Mouse (Mus musculus): ENCODE data around the gene Homer3.
A peak's percentile ranks its signal among the peaks of the same experiment; 100 is the strongest.

Gene Homer3

DNA sequence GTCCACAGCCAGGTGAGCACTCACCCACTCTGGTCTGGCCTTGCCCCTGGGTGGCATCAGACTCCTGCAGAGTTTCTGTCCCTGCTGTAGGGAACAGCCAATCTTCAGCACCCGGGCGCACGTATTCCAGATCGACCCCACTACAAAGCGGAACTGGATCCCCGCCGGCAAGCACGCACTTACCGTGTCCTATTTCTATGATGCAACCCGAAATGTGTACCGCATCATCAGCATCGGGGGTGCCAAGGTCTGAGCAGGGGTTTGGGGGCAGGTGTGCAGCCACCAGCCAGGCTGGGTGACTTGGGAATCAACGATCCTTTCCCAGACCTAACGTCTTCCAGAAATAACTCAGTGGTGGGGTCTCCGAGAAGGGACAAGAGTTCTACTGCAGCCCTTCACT, 2.7 kb downstream of the Homer3 start:
- no peak for DNase-seq

DNA sequence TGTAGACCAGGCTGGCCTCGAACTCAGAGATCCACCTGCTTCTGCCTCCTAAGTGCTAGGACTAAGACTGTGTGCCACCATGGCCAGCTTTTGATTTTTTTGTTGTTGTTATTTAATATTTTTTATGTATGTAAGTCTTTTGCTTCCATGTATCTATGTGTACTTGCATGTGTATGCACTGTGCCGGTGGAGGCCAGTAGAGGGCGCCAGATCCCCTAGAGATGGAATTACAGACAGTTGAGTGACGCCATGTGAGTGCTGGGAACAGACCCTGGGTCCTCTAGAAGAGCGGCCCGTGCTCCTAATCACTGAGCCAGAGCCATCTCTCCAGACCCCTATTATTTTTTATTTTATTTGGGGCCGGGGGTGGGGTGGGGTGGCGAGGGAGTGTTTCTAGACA, 4.1 kb downstream of the Homer3 start:
- DNase-seq = no peak

DNA sequence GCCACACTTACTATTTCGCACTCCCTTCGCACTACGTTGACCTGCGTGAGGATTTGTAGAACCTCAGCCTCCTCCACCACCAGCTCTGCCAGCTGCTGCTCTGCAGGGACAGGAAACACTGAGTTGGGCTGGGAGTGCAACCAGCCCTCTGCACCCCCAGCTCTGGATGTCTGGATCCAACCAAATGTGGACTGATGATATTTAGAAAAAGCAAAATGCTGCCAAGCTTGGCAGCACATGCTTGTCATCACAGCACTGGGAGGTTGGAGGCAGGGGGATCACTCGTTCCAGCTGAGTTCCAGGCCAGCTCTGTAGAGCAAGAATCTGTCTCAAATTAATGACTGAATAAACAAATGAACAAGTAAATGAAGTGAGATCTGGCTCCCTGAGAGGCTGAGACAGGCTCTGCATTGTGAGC, 11.4 kb downstream of the Homer3 start:
- no peak for DNase-seq

GRCm38 (mm10) chr8:70300881-70301280, 18.3 kb downstream of the Homer3 start:
- no peak for DNase-seq

GRCm38 (mm10) chr8:70302358-70302890, 19.8 kb downstream of the Homer3 start, which contains the start of the genes Ddx49 and Cope:
TSS of gene Ddx49 (minus strand) at chr8:70302489.
TSS of gene Cope (plus strand) at chr8:70302518.
- peak; percentile 95 for DNase-seq

GRCm38 (mm10) chr8:70302901-70303300, 20.3 kb downstream of the Homer3 start:
- DNase-seq = no peak

DNA sequence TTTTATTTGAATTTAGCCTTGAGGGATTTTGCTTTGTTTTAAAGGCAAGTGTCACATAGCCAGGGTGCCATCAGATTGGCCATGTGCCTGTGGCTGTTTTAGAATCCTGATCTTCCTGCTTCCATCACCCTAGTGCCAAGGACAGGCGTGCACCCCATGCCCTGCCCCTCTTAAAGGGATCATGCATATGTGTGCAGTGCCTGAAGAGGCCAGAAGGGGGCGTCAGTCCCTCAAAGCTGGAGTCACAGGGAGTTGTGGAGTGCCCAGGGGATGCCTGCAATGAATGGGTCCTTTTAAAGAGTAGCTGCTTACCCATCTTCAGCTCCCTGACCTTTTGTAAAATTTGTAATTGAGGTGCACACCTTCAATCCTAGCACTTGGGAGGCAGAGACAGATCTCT, 26.7 kb downstream of the Homer3 start:
- DNase-seq = no peak

- no peak for DNase-seq
These were observed 30.8 kb downstream of the Homer3 start for GRCm38 (mm10) chr8:70313399-70313798.

- DNase-seq = peak; percentile 87
These were observed 33.2 kb downstream of the Homer3 start, which contains the start of gene Cers1 for GRCm38 (mm10) chr8:70315624-70316510. TSS of gene Cers1 (plus strand) at chr8:70315775.

DNA sequence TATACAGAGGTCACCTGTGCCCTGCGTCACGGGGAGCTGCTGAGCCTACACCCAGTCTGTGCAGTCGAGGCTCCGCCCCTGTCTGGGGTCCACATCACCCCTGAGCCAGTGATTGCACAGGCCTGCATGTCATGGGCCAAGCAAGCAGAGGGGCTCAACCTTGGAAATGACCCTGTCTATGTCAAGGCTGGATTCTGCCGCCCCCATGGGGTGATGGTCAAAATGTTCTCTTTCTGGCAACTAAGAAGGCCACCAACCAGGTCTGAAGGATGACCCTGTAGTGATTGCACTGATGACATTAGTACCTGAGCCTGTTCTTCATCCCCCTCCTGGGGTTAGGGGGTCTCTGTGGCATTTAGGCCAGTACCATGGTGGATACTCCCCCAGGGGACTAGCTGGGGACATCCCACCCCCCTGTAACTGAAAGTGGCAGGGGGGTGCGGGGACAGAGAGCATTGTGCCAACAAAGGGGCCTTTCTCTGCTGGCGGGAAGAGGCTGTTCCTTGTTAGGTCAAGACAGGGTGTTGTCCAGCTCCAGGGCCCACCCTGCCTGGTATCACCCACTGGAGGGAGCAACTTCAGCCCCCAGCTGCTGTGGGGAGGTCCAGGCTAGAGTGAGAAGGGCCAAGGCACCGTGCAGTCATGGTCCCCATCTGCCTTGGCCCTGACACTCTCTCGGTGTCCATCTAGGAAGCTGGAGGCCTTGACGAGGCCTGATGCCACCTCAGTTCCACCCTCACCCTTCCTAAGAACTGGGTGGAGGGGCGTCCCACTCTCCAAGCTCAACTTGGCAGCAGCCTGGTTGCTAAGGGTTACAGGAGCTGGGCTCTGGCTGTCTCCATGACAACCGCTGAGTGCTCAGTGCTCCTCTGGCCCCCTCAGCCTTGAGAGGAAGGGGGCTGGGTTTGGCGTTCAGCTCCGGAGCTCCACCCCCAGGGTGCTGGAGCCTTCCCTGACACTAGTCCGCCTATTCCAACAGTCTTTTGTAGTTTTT, 34.2 kb downstream of the Homer3 start:
- DNase-seq = peak; percentile 94

GRCm38 (mm10) chr8:70317872-70318271, 35.2 kb downstream of the Homer3 start:
- DNase-seq = no peak

- DNase-seq = no peak
These were observed 41.1 kb downstream of the Homer3 start for GRCm38 (mm10) chr8:70323716-70324115.

- DNase-seq = no peak
These were observed 44.9 kb downstream of the Homer3 start for GRCm38 (mm10) chr8:70327512-70327911.

GRCm38 (mm10) chr8:70329124-70329834, 46.7 kb downstream of the Homer3 start, which contains the start of gene Gdf1:
TSS of gene Gdf1 (plus strand) at chr8:70329817.
- no peak for DNase-seq

GRCm38 (mm10) chr8:70329835-70330740, 47.5 kb downstream of the Homer3 start:
- no peak for DNase-seq

DNA sequence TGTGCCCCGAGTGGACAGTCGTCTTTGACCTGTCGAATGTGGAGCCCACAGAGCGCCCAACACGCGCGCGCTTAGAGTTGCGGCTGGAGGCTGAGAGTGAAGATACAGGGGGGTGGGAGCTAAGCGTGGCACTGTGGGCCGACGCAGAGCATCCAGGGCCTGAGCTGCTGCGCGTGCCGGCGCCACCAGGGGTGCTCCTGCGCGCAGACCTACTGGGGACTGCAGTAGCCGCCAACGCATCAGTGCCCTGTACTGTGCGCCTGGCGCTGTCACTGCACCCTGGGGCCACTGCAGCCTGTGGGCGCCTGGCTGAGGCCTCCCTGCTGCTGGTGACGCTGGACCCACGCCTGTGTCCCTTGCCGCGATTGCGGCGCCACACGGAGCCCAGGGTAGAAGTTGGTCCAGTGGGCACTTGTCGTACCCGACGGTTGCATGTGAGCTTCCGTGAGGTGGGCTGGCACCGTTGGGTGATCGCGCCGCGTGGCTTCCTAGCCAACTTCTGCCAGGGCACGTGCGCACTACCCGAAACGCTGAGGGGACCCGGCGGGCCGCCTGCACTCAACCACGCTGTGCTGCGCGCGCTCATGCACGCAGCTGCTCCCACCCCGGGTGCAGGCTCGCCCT, 48.2 kb downstream of the Homer3 start:
- peak; percentile 82 for DNase-seq

- DNase-seq = no peak
These were observed 48.9 kb downstream of the Homer3 start for GRCm38 (mm10) chr8:70331526-70331925.

DNA sequence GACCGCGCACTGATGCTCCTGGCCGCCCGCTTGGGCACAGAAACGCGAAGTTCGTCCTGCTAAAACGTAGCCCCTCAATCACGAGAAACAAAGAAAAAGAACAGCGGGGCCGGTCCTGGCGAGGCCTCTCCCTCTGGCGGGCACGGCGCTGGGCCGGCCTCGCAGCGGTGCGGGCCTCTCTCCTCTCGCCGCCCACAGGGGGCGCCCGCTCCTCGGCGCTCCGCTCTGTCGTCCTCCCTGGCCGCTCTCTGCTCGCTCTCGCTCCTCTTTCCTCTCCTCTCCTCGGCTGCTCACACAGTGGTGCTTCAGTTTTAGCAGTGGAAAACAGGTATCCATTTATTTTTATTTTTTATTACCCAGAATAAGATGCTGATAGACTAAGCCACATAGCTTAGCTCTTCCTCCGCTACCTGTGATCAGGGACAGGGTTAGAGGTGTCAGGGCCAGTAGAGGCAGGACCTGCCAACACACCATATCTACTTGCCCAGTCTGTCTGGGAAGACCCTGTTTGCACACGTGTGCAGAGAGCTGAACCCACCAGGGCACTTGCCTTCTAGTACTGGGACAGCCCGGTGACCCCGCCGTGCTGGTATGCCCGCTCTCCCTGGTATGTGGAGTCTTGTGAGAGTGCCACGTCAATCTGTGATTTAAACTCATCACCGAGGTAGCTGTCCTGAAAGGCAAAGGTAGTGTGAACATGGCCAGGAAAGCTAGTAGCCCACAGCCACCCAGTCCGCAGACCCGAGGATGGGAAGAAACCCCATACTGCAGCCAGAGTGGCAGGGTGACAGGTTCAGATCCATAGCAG, 49.6 kb downstream of the Homer3 start:
- peak; percentile 83 for DNase-seq

DNA sequence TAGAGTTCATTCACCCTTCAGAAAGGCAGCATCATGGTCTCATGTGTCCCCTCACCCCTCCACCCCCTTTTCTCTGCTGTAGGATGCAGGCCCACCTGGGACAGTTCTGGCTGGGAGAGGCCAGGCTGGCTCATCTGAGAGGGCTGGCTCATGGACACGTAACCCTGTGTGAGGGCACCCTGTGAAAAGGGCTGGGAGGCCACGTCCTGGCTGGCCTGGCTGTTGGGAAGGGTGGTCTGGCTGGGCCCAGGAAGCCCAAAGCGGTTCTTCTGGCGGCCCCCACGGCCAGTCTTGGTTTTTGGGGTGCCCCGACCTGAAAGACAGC, 50.2 kb downstream of the Homer3 start:
- DNase-seq = no peak

DNA sequence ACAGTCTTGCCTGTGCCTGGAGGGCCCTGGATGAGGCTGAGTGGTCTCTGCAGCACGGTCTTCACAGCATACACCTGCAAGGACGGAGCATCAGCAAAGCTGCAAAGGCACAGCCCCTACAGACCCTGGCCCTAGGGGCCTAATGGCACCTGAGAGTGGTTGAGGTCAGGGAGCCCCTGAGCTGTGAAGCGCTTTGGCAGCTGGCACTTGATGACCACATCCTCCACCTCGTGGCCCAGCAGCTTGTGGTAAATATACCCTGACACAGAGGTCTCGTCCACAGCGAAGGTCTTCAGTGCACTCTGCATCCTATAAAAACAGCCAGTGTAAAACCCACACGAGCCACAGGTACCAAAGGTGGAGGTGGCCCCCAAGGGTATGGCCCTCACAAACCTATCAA, 56.3 kb downstream of the Homer3 start:
- no peak for DNase-seq

Measured in right cerebral cortex, adult 18-20 months (tissue).